Mouse (Mus musculus): ENCODE results near the gene Zfp750. TPM values are rescaled to one million over a fixed set of nuclear protein-coding genes. Genes with fewer than 3 reads are reported as not detected.

The Zfp750 gene
- total RNA-seq, 2 experiments from 2014 or later: 0.91 to 2.7 TPM

- DNase-seq: no peak
Observed at GRCm38 (mm10) chr11:121474831-121475230, 44.3 kb downstream of the Zfp750 start.

- no peak for DNase-seq
Observed at GRCm38 (mm10) chr11:121467408-121467807, 51.7 kb downstream of the Zfp750 start.

Other genes with a start within 250 kb of the Zfp750 start
- 10 to 100 TPM; 53.4 to 66.4 TPM for gene Wdr45b, start 164.9 kb downstream of the Zfp750 start, total RNA-seq (2021)
- gene Rab40b, start 131.1 kb downstream of the Zfp750 start, total RNA-seq (2021): 1 to 10 TPM; 6.5 to 6.8 TPM
- 10 to 100 TPM; 16.1 to 19.5 TPM for gene Fn3krp, start 97.9 kb downstream of the Zfp750 start, total RNA-seq (2021)
- gene Fn3k, start 84.4 kb downstream of the Zfp750 start, total RNA-seq (2021): 10 to 100 TPM in 1 of 2 experiments, 1 to 10 TPM in 1; 7.8 to 12.3 TPM
- gene Tbcd, start 67.4 kb downstream of the Zfp750 start, total RNA-seq (2021): 10 to 100 TPM; 34.7 to 38.3 TPM
- gene B3gntl1, start 153.8 kb upstream of the Zfp750 start, total RNA-seq (2021): 1 to 10 TPM; 6.1 to 9.9 TPM
- gene Metrnl, start 182.2 kb upstream of the Zfp750 start, total RNA-seq (2021): 10 to 100 TPM; 15.2 to 34.8 TPM

All from adrenal gland, postnatal 10 days (tissue).